Mouse (Mus musculus) WW6 (cell line): ENCODE measurements around the gene Zfp169.

Experiments used
- DNase-seq: peaks from one replicate; pipeline ENCODE4 v3.0.0-alpha.2; 2013; ENCODE audit warnings: low read depth, low spot score

The Zfp169 gene

DNA sequence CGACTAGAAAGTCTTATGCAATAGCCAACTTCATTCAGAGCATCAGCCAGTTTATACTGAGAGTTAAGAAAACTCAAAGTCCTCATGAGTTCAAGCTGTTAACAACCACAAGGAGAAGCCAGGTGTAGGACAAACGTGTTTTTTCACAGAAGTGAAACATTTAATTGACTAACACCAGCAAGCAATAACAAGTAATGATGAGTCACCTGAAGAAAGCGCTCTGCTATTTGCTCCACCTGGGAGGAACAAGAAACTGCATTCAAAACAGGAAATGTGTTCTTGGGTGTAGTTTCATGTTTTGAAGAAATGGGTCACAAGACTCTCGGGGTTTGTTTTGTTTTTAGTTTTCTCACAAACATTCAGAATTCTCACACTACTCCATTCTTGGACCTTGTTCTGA lies 2.6 kb upstream of the Zfp169 start:
- no peak for DNase-seq

DNA sequence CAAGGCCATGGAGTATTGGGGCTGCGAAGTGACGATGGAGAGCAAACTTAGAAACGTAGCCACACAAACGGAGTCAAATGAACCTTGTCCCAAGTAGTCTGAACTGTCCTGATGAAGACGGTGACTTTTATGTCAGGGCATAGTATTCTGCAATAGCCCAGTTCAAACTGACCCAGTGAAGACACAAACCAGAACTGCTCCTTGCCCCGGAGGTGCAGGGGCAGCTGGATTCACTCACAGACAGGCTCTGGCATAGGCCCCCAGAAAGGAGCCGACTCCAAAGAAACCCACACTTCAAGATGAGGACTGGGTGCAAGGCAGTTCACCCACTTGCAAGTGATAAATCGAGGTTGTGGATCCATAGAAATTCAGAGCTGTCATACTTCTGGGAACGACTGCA lies 4.6 kb downstream of the Zfp169 start:
- no peak for DNase-seq

DNA sequence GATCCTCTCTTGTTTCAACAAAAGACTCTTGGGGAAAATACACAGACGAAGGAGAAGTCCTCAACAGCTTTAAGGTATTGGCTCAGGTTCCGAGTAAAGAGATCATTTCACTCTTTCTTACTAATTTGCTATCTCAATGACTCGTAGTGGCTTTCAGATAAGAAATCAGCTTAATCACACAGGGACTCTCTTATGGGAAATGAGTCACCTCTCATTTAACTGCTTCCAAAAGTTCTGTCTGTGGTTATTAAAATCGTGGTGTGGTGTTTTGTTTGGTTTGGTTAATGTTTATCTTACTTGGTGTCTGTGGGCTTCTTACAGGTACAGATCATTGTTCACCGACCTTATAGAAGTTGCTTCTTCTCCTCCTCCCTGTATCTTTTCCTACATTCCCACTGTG lies 10.8 kb downstream of the Zfp169 start:
- DNase-seq, result no peak

DNA sequence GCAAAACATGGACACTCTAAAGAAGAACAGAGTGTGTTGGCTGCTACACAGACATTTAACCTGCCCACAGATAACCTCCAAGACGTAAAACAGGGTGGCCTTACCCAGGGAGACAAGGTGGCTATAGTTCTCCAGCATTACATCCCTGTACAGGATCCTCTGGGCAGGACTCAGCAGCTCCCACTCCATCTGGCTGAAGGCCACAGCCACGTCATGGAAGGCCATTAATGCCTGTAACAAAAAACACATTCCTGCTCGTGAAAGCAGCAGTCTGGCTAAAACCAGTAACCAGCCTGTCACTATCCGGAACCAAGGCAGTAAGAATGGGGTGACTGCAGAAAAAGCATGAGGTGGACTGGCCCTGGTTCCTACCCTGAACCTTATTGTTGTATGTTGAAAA lies 14.6 kb downstream of the Zfp169 start:
- DNase-seq, result no peak

DNA sequence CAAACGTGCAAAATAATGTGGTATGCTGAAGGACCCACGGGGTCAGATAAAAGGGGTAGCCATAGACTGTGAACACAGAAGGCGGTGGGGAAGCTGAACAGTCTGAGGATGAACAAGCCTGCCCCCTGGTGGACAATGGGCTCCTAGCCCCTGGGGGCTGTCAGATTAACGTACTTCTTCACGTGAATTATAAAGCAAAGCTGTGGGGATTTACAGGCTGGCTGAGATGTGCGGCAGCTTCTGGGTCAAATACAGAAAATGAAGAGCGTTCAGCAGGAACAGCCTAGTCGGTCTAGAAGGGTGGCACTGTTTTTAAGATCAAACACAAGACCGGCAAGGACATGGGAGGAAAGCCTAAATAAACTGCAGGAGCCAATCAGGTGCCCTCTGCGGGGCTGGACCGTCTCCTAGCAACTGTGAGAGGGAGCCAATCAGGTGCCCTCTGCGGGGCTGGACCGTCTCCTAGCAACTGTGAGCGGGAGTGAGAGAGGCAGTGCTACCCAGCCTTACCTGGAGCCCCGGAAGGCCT lies 15.5 kb downstream of the Zfp169 start:
- peak; percentile 43 for DNase-seq

DNA sequence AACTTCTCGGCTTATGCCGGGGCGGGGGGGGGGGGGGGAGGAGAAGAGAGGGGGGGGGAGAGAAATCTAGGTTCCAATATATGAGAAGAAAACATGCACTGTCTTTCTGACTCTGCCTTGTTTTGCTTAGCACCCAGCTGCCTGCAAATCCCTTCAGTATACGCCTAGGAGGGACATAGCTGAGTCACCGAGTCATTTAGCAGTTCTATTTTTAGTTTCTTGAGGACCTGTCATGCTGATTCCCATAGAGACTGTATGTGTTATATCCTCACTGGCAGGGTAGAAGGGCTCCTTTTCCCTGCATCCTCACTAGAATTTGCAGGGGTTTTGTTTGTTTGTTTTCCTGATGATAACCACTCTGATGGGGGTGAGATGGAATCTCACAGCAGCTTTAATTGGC lies 20.1 kb downstream of the Zfp169 start:
- DNase-seq, result no peak

DNA sequence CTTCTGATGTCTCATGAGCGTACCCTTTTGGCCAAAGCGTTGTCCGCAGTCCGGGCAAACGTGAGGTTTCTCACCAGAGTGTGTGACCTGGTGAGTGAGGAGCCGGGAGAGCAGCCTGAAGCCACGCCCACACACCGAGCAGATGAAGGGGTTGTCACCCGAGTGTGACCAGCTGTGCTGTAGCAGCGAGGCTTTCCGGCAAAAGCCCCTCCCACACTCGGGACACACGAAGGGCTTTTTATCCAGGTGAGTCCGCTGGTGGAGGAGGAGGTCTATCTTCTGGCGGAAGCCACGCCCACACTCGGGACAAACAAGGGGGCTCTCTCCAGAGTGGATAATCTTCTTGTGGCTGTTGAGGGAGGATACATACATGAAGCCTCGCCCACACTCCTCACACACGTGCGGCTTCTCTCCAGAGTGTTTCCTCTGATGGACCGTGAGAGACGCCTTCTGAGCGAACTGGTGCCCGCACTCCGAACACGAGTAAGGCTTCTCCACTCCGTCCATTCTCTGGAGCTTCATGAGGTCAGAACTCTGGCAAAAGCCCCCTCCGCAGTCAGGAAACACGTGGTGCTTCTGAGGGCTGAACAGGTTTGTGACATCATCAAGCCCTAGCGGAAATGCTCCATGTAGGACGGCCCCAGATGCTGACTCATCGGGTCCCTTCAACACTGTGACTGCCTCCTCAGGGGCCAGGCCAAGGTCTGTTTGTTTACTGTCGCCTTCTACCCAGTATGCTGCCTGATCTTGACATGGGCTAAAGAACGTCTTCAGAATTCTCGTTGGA lies 22.7 kb downstream of the Zfp169 start:
- DNase-seq, result peak; percentile 61

DNA sequence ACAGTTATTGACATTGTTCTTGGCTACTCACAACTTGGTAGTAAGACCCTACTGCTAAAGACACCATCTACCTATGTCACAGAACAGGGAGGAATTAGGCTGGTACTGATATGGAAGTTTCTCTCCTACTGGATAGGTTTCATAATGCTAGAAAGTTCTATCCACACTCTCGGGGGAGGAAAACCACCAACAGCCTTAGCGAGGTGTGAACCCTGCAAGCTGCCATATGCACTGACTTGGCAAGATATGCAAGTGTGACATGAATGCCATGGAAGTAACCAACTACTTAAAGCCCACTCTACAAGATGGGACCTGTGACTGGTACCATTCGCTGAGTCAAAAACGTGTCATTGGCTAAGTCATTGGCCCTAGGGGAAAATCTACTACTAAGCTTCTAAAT lies 29.6 kb downstream of the Zfp169 start:
- no peak for DNase-seq

DNA sequence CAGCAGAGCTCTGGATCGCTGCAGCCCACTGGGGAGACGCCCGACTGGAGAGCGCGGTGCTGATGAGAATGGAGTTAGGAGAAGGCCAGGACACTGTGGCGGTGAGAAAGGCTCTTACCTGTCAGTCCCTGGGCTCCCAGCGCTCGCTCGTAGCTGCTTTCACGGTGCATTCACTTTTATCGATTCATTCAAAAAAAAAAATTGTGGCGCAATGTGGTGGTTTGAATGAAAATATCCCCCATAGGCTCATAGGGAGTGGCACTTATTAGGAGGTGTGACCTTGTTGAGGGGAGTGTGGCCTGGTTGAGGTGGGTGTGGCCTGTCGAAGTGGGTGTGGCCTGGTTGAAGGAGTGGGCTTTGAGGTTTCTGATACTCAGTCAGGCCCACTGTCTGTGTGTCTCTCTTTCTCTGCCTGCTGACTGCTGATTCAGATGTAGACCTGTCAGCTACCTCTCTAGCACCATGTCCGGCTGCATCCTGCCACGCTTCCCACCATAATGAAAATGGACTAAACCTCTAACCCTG lies 44.5 kb downstream of the Zfp169 start:
- no peak for DNase-seq

DNA sequence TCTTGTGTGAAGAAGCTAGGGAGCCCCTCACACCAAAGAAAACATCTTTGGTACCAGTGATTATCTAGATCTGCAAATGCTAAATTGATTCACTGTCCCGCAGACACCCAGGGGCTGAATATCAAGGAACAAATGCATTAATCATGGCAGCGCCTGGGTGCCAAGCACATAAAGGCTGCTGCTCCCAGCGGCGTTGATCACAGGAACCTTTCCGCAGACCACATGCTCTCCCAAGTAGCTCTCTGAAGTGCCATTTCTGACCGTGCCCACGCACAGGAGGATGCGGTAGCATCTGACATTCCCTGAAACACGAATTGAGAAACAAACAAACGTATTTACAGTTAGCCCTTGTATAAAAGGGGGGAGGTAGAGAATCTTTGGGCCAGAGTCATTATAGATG lies 47.1 kb downstream of the Zfp169 start:
- no peak for DNase-seq

DNA sequence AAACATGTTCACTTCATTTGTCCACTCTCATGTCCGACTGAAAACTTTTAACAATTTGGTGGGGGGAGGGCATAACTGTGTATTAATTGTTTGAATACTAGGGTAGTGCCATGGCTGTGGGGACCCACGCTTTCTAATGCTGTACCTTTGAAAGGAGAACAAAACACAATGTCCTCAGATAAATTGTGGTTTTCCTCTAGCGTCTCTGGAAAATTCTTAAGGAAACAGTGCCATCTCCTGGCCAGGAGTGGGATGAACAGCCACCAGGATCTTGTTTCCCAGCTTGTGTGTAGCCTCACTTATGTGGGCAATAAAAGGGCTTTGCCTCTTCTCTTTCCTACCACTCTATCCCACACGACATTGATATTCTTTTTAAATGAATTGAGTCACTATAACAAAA lies 49.1 kb downstream of the Zfp169 start:
- DNase-seq, result peak; percentile 31

DNA sequence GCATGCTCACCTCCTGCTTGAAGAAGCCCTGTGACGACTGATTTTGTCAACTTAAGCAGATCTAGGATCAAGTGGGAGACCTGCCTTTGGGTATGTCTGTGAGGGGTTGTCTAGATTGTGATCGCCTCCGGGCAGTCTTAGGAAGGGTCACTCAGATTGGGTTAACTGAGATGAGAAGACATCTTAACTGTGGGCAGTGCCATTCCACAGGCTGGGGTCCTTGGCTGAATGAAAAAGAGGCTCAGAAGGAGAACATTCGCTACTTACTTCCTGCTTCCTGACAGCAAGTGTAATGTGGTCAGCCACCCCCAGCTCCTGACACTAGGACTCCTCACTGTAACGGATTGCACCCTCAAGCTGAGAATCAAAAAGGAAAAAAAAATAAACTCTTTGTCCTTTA lies 54.0 kb downstream of the Zfp169 start:
- DNase-seq, result no peak

DNA sequence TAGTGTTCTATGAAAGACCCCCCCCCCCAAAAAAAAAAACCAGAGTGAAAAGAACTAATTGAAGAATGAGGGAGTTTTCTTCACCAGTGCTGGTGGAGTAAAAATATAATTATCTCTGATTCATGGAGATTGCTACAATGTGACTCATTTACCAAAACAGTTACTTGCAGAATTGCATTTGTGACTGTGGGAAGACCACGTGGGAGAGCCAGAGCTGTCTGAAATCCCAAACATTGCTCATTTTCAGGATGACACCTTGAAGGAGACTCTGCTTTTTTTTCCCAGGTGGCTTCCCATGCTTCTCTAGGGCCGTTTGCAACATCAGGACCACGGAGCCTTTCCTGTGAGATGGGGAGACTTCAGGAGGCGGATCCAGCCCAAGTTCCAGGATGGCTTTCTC lies 65.1 kb downstream of the Zfp169 start:
- DNase-seq, result no peak

DNA sequence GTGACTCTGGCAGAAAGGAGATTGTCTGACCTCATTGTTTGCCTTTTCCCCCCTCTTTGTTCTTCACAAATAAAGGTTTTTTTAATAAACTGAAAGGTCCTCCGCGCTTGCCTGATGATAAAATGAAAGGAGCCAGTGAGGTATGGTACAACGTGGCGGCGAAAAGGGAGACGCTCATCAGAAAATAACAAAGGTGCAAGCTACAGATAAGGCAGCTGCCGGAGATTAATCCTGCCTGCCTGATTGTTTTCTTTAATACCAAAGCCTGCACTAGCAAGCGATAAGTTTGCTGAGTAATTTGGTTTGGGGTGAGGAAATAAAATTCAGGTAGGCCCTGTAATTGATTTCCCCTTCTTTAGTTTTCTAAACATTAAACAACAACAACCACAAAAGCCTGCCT lies 69.3 kb downstream of the Zfp169 start:
- no peak for DNase-seq

DNA sequence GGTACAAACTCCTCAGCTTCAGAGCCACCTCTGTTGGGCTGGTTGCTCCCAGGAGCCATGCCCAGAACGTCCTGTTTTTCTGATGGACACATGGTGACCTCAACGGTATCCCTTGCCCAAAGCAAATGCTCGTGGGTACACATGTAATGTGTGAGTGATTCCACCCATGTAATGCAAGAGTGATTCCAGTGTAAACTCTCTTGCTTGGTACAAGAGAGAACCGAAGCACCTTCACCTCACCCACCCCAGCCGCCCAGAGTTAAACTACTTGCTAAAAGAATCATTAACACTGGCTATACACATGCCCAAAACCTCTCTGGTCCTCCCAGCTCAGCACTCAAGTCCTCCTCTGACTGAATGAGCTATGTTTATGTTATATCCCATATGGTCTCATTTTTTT lies 74.9 kb downstream of the Zfp169 start:
- DNase-seq, result no peak
